Mouse (Mus musculus): ENCODE results near the gene Abi3.
"Not testable (repeated sequence)": the region's sequence is repeated elsewhere in the genome, so short reads cannot be mapped to it uniquely, and the experiment has no call there.

The Abi3 gene

GRCm38 (mm10) chr11:95842074-95842681 is at the start of gene Abi3:
Gene Abi3 (minus strand): TSS chr11:95842476.
- no peak for DNase-seq

GRCm38 (mm10) chr11:95890462-95891051 is 48.3 kb upstream of the Abi3 start:
- DNase-seq: no peak

GRCm38 (mm10) chr11:95879861-95880260 is 37.6 kb upstream of the Abi3 start:
- DNase-seq: not testable (repeated sequence)

- DNase-seq: no peak
Measured at GRCm38 (mm10) chr11:95876296-95876695, 34.0 kb upstream of the Abi3 start.

- no peak for DNase-seq
Measured at GRCm38 (mm10) chr11:95875804-95876203, 33.5 kb upstream of the Abi3 start.

GRCm38 (mm10) chr11:95869918-95870470 is 27.7 kb upstream of the Abi3 start:
- DNase-seq: no peak

- no peak for DNase-seq
Measured at GRCm38 (mm10) chr11:95869442-95869841, 27.2 kb upstream of the Abi3 start.

GRCm38 (mm10) chr11:95861397-95861796 is 19.1 kb upstream of the Abi3 start:
- no peak for DNase-seq

- DNase-seq: peak; percentile 43
Measured at GRCm38 (mm10) chr11:95860071-95860490, 17.8 kb upstream of the Abi3 start.

GRCm38 (mm10) chr11:95859468-95859855 is 17.2 kb upstream of the Abi3 start:
- DNase-seq: no peak

- peak; percentile 97 for DNase-seq
Measured at GRCm38 (mm10) chr11:95858528-95859467, 16.5 kb upstream of the Abi3 start.

- DNase-seq: no peak
Measured at GRCm38 (mm10) chr11:95857716-95858527, 15.6 kb upstream of the Abi3 start.

- DNase-seq: peak; percentile 68
Measured at GRCm38 (mm10) chr11:95857306-95857705, 15.0 kb upstream of the Abi3 start.

- peak; percentile 69 for DNase-seq
Measured at GRCm38 (mm10) chr11:95853684-95854083, 11.4 kb upstream of the Abi3 start.

GRCm38 (mm10) chr11:95850898-95851297 is 8.6 kb upstream of the Abi3 start:
- DNase-seq: no peak

- DNase-seq: no peak
Measured at GRCm38 (mm10) chr11:95844935-95845334, 2.7 kb upstream of the Abi3 start.

GRCm38 (mm10) chr11:95843421-95843950 is 1.2 kb upstream of the Abi3 start:
- no peak for DNase-seq

GRCm38 (mm10) chr11:95842953-95843352 is 677 bp upstream of the Abi3 start:
- no peak for DNase-seq

- no peak for DNase-seq
Measured at GRCm38 (mm10) chr11:95841498-95841830, 812 bp downstream of the Abi3 start.

GRCm38 (mm10) chr11:95840694-95841497 is 1.4 kb downstream of the Abi3 start:
- no peak for DNase-seq
